Comparison of ENCODE assay signal across 31 mouse cellular contexts in the genomic region with DNA sequence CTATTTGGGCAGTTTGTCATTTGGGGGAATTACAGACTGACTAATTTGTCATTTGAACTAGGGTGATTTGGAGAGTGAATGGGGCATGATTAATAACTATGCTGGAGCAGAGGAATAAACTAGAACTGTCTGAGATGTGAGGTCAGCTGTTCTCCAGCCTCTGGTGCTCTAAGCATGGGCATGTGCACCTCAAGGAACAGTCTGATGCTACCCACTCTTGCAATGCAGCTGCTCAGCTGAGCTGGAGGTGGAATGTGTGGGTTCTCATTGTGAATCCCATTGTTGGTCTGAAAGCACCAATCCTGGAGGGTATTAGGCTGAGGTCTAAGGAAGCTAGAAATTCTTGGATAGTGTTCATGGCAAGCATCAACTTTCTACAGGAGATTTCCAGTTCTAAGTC.
"Had no signal": no experiment of that assay in that cellular context is flagged by ENCODE, and none has a peak within 500 bp of the region (broad histone marks: within the 10 kb centered on the region; RNA-seq: fewer than 3 reads in every experiment).

No protein-coding gene starts in this region.

- ATAC-seq: liver, embryonic 12.5 days; liver, postnatal 0 days; lung, postnatal 0 days; midbrain, embryonic 13.5 days; midbrain, embryonic 15.5 days; midbrain, embryonic 16.5 days had no signal

- H3K4me2 ChIP-seq: limb, embryonic 12.5 days; limb, embryonic 13.5 days; limb, embryonic 15.5 days; liver, embryonic 11.5 days; liver, embryonic 12.5 days; liver, embryonic 13.5 days; liver, embryonic 15.5 days; lung, embryonic 14.5 days; lung, embryonic 15.5 days; midbrain, embryonic 12.5 days; midbrain, embryonic 13.5 days; midbrain, embryonic 15.5 days; neural tube, embryonic 12.5 days had no signal

- H3K27me3 ChIP-seq: limb, embryonic 12.5 days; limb, embryonic 15.5 days; liver, embryonic 12.5 days; liver, embryonic 13.5 days; liver, embryonic 15.5 days; lung, embryonic 15.5 days; midbrain, embryonic 12.5 days; midbrain, embryonic 13.5 days; midbrain, embryonic 15.5 days; neural tube, embryonic 12.5 days had no signal

- H3K27ac ChIP-seq: left cerebral cortex, adult 2 months; limb, embryonic 10.5 days; limb, embryonic 12.5 days; limb, embryonic 13.5 days; limb, embryonic 15.5 days; liver, embryonic 12.5 days; liver, embryonic 13.5 days; liver, embryonic 14.5 days; liver, embryonic 15.5 days; lung, embryonic 15.5 days; macrophage; midbrain, embryonic 10.5 days; midbrain, embryonic 12.5 days; midbrain, embryonic 13.5 days; midbrain, embryonic 15.5 days; neural tube, embryonic 12.5 days had no signal

- H3K36me3 ChIP-seq: limb, embryonic 10.5 days; limb, embryonic 12.5 days; limb, embryonic 13.5 days; limb, embryonic 15.5 days; liver, embryonic 12.5 days; liver, embryonic 13.5 days; liver, embryonic 15.5 days; lung, embryonic 15.5 days; midbrain, embryonic 10.5 days; midbrain, embryonic 12.5 days; midbrain, embryonic 13.5 days; midbrain, embryonic 15.5 days; neural tube, embryonic 12.5 days had no signal

- DNase-seq: left cerebral cortex, postnatal 4 days; liver; liver, embryonic 13.5 days; liver, postnatal 0 days; lung, adult 18-20 months; lung, adult 2 months; lung, embryonic 14.5 days; lung, postnatal 10 days; lung, postnatal 14 days; lung, postnatal 36 days; lung, postnatal 4 days; midbrain, embryonic 14.5 days had no signal

- H3K4me1 ChIP-seq: limb, embryonic 10.5 days; limb, embryonic 12.5 days; limb, embryonic 13.5 days; limb, embryonic 15.5 days; liver, embryonic 12.5 days; liver, embryonic 13.5 days; liver, embryonic 15.5 days; lung, embryonic 15.5 days; midbrain, embryonic 10.5 days; midbrain, embryonic 12.5 days; midbrain, embryonic 13.5 days; midbrain, embryonic 15.5 days; neural tube, embryonic 12.5 days had no signal

- H3K4me3 ChIP-seq: left cerebral cortex, adult 2 months; limb, embryonic 10.5 days; limb, embryonic 12.5 days; limb, embryonic 13.5 days; limb, embryonic 15.5 days; liver, embryonic 12.5 days; liver, embryonic 13.5 days; liver, embryonic 15.5 days; lung, embryonic 15.5 days; megakaryocyte, embryonic 14.5 days; midbrain, embryonic 10.5 days; midbrain, embryonic 12.5 days; midbrain, embryonic 13.5 days; midbrain, embryonic 15.5 days; neural tube, embryonic 12.5 days had no signal

- H3K9me3 ChIP-seq: limb, embryonic 10.5 days; limb, embryonic 12.5 days; limb, embryonic 13.5 days; limb, embryonic 15.5 days; liver, embryonic 12.5 days; liver, embryonic 13.5 days; liver, embryonic 15.5 days; lung, embryonic 15.5 days; megakaryocyte, embryonic 14.5 days; midbrain, embryonic 10.5 days; midbrain, embryonic 13.5 days; midbrain, embryonic 15.5 days; neural tube, embryonic 12.5 days had no signal

- H3K9ac ChIP-seq: limb, embryonic 12.5 days; limb, embryonic 13.5 days; limb, embryonic 15.5 days; liver, embryonic 12.5 days; liver, embryonic 13.5 days; liver, embryonic 14.5 days; liver, embryonic 15.5 days; liver, postnatal 0 days; lung, embryonic 14.5 days; lung, embryonic 15.5 days; midbrain, embryonic 12.5 days; midbrain, embryonic 13.5 days; midbrain, embryonic 15.5 days; neural tube, embryonic 12.5 days had no signal
